Mouse (Mus musculus) spleen, adult 2 months (tissue): ENCODE data around the gene Fuca1. TPM values are rescaled to one million over a fixed set of nuclear protein-coding genes. Genes with fewer than 3 reads are reported as not detected.

ENCODE experiments used
- DNase-seq, 2 experiments: peaks; one replicate each; pipeline versions ENCODE4 v3.0.0 to v3.0.0-alpha.2; 2012 to 2021; ENCODE audit warnings: low spot score in 2 of 2, low read depth in 1 of 2
- H3K27ac ChIP-seq: fragments of 200-500 bp; 2 replicates; pipeline ENCODE4 v1.5.1; 2012; ENCODE audit warnings: low read length, inconsistent platforms; ENCODE audit not compliant: insufficient read depth
- H3K27me3 ChIP-seq: fragments of 200-500 bp; 2 replicates; pipeline ENCODE4 v1.6.1; 2012; ENCODE audit warnings: mild to moderate bottlenecking, moderate library complexity, low read length, inconsistent platforms; ENCODE audit not compliant: control insufficient read depth, insufficient read depth
- H3K36me3 ChIP-seq: fragments of 200-500 bp; 2 replicates; pipeline ENCODE4 v1.6.1; 2012; ENCODE audit warnings: mild to moderate bottlenecking, low read length, inconsistent platforms; ENCODE audit not compliant: control insufficient read depth, insufficient read depth
- H3K4me1 ChIP-seq: fragments of 200-500 bp; 2 replicates; pipeline ENCODE4 v1.6.1; 2011; ENCODE audit warnings: inconsistent platforms; ENCODE audit not compliant: control insufficient read depth, insufficient read depth, insufficient read length
- H3K4me3 ChIP-seq: fragments of 200-500 bp; 2 replicates; pipeline ENCODE4 v1.5.1; 2011; ENCODE audit warnings: mild to moderate bottlenecking, inconsistent platforms; ENCODE audit not compliant: insufficient read depth, insufficient read length; ENCODE audit errors: extremely low read depth
- CTCF ChIP-seq: fragments of 200-500 bp; IDR thresholded peaks from 2 replicates; pipeline ENCODE4 v1.5.1; 2011; ENCODE audit warnings: mild to moderate bottlenecking, inconsistent platforms; ENCODE audit not compliant: insufficient read depth, insufficient read length, insufficient replicate concordance; ENCODE audit errors: extremely low read depth
- POLR2A ChIP-seq: fragments of 200-500 bp; IDR thresholded peaks from 2 replicates; pipeline ENCODE4 v1.6.1; 2011; ENCODE audit warnings: low read depth, low read length, inconsistent platforms
- WGBS: fragments of 180-500 bp; shearing (Covaris S2); methylation state at CpG from one replicate; pipeline ENCODE4 v1.1.7; 2018; 5-methylcytosine and 5-hydroxymethylcytosine counted together
- polyA plus RNA-seq: library from polyadenylated mRNA; depleted of rRNA; stranded (reverse); fragments of >200 nt; gene quantifications from 2 replicates; pipeline ENCODE4 v1.2.3, GENCODE M21; 2012

Fuca1 gene
- polyA plus RNA-seq, 1 experiment: 45.7 TPM

- peaks cover 25% of the 10 kb centered on the region for H3K36me3 ChIP-seq
- WGBS: 96% methylated on average over 3 of the region's 3 CpGs
- no peak for DNase-seq
Measured at GRCm38 (mm10) chr4:135951505-135951904, 31.0 kb downstream of the Fuca1 start.

GRCm38 (mm10) chr4:135953179-135953578, 32.6 kb downstream of the Fuca1 start:
- no peak overlapping the region for H3K27ac ChIP-seq
- no peaks in the 10 kb centered on the region; the same call in 1 of the 2 replicates for H3K4me1 ChIP-seq
- no peak for DNase-seq
- no peak for TF ChIP-seq POLR2A
- no peak for TF ChIP-seq CTCF
- H3K27me3 ChIP-seq: no peaks in the 10 kb centered on the region
- H3K4me3 ChIP-seq: no peak overlapping the region
- WGBS: 91% methylated on average over 3 of the region's 3 CpGs
- peaks cover 32% of the 10 kb centered on the region for H3K36me3 ChIP-seq

More at GRCm38 (mm10) chr4:135951505-135951904, 31.0 kb downstream of the Fuca1 start:
- TF ChIP-seq POLR2A (no peak), CTCF (no peak)
- H3K27ac ChIP-seq: no peak overlapping the region
- H3K27me3 ChIP-seq: no peaks in the 10 kb centered on the region
- no peak overlapping the region for H3K4me3 ChIP-seq
- no peaks in the 10 kb centered on the region; the same call in 1 of the 2 replicates for H3K4me1 ChIP-seq

- TF ChIP-seq POLR2A (no peak), CTCF (peak; percentile 64; the same call in 1 of the 2 replicates)
- Histone ChIP-seq H3K27ac (no peak overlapping the region), H3K4me3 (no peak overlapping the region), H3K36me3 (peaks cover 41% of the 10 kb centered on the region), H3K4me1 (no peaks in the 10 kb centered on the region), H3K27me3 (no peaks in the 10 kb centered on the region)
- peak; percentile 58 to 71 for DNase-seq
- WGBS: 28% methylated on average over 2 of the region's 2 CpGs
Measured at GRCm38 (mm10) chr4:135954241-135954640, 33.7 kb downstream of the Fuca1 start.

GRCm38 (mm10) chr4:135955886-135956285, 35.4 kb downstream of the Fuca1 start:
- WGBS: 91% methylated on average over 9 of the region's 9 CpGs

GRCm38 (mm10) chr4:135958354-135958753, 37.8 kb downstream of the Fuca1 start:
- DNase-seq: no peak
- Histone ChIP-seq H3K36me3 (peaks cover 32% of the 10 kb centered on the region), H3K27ac (no peak overlapping the region), H3K27me3 (no peaks in the 10 kb centered on the region), H3K4me1 (no peaks in the 10 kb centered on the region), H3K4me3 (no peak overlapping the region)
- TF ChIP-seq POLR2A (no peak), CTCF (no peak)
- 88% methylated on average over 8 of the region's 8 CpGs for WGBS

More at GRCm38 (mm10) chr4:135955886-135956285, 35.4 kb downstream of the Fuca1 start:
- TF ChIP-seq CTCF: no peak
- no peak for TF ChIP-seq POLR2A
- peaks cover 43% of the 10 kb centered on the region for H3K36me3 ChIP-seq
- no peak overlapping the region for H3K27ac ChIP-seq
- H3K4me1 ChIP-seq: no peaks in the 10 kb centered on the region
- no peaks in the 10 kb centered on the region for H3K27me3 ChIP-seq
- DNase-seq: no peak
- no peak overlapping the region for H3K4me3 ChIP-seq

- DNase-seq: peak; percentile 65 to 81
- no peak overlapping the region for H3K27ac ChIP-seq
Measured at GRCm38 (mm10) chr4:135960717-135961116, 40.2 kb downstream of the Fuca1 start.

GRCm38 (mm10) chr4:135961709-135962108, 41.2 kb downstream of the Fuca1 start:
- no peaks in the 10 kb centered on the region for H3K27me3 ChIP-seq
- DNase-seq: no peak
- TF ChIP-seq POLR2A: no peak
- no peak for TF ChIP-seq CTCF
- peaks cover 20% of the 10 kb centered on the region for H3K36me3 ChIP-seq
- no peak overlapping the region for H3K4me3 ChIP-seq
- H3K27ac ChIP-seq: no peak overlapping the region
- 92% methylated on average over 5 of the region's 5 CpGs for WGBS
- peaks cover 8% of the 10 kb centered on the region; the same call in 1 of the 2 replicates for H3K4me1 ChIP-seq

More at GRCm38 (mm10) chr4:135960717-135961116, 40.2 kb downstream of the Fuca1 start:
- 46% methylated on average over 5 of the region's 5 CpGs for WGBS
- Histone ChIP-seq H3K4me3 (no peak overlapping the region), H3K27me3 (no peaks in the 10 kb centered on the region), H3K4me1 (peaks cover 8% of the 10 kb centered on the region; the same call in 1 of the 2 replicates), H3K36me3 (peaks cover 22% of the 10 kb centered on the region)
- TF ChIP-seq CTCF (peak; percentile 86; the same call in 1 of the 2 replicates), POLR2A (no peak)
